Mouse (Mus musculus) cerebellum, adult 11 months (tissue): ENCODE results near the gene Sar1a.
A peak's percentile ranks its signal among the peaks of the same experiment; 100 is the strongest.

ENCODE experiments used
- DNase-seq: peaks from one replicate; pipeline ENCODE4 v3.0.0; 2022

The Sar1a gene

DNA sequence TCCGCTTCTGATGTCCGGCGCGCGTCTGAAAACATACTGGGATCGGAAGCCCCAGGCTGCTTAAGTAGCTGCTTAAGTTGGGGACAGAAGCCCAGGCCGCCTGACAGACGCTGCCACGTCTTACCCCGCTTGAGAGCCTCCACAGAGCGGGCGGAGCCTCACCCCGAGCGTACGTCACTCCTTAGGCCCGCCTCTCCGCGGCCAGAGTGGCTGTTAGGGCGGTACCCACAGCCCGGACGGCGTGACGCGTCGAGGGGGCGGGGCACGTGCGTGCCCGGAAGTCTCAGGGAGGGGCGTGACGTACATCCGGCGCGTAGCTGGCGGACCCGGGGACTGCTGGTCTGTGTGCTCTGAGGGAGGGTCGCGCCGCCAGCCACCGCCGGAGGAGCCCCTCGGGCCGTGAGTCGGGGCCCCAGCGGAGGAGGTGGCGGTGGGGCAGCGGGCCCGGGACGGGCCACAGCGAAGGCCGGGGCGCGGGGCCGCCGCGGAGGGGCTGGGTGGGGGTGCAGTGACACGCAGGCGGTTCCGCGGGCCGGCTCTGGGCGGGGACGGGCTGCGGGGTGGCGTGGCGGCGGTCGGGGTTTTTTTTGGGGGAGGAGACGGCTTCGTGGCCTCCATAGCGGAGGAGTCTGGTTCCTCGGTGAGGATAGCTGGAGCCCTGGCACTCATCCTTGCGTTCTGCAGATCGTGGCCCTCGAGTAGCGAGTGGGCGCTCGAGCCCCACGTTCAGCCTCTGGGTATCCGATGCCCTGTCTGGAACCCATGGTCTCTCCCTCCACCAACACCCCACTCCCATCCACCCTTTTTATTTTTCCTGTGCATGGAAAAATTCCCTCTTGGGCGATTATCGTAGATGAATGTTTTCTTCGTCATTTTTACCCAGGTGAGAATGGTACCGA lies at the start of gene Sar1a:
Gene Sar1a (plus strand): TSS at position 285 of the 899 bp plus-strand sequence.
- peak; percentile 97 for DNase-seq

DNA sequence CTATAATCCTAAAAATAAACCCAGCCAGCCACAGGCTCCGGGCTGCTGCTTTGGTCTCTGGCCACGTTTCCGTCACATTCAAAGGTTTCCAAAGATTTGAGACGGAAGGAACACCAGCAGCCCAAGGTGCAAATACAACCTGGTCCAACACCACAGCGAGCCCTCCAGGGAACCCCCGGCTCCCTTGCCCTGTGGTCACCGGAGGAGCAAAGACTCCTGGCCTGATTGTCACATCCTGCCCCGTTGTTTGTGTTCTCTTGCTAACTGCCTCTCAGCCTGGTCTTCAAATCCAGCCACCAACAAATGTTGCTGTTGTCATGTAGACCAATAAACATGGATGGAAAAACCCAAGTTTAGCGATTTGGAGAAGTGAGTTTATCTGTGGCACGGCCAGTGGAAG lies 47.7 kb upstream of the Sar1a start:
- no peak for DNase-seq

- no peak for DNase-seq
Observed at GRCm38 (mm10) chr10:61637055-61637454, 43.0 kb upstream of the Sar1a start.

GRCm38 (mm10) chr10:61640363-61640762 lies 39.7 kb upstream of the Sar1a start:
- DNase-seq = no peak

- DNase-seq = no peak
Observed at GRCm38 (mm10) chr10:61646557-61646956, 33.5 kb upstream of the Sar1a start.

- peak; percentile 85 for DNase-seq
Observed at GRCm38 (mm10) chr10:61647790-61648736, 32.0 kb upstream of the Sar1a start, which contains the start of gene Ppa1. TSS of gene Ppa1 (plus strand) at chr10:61648552.

DNA sequence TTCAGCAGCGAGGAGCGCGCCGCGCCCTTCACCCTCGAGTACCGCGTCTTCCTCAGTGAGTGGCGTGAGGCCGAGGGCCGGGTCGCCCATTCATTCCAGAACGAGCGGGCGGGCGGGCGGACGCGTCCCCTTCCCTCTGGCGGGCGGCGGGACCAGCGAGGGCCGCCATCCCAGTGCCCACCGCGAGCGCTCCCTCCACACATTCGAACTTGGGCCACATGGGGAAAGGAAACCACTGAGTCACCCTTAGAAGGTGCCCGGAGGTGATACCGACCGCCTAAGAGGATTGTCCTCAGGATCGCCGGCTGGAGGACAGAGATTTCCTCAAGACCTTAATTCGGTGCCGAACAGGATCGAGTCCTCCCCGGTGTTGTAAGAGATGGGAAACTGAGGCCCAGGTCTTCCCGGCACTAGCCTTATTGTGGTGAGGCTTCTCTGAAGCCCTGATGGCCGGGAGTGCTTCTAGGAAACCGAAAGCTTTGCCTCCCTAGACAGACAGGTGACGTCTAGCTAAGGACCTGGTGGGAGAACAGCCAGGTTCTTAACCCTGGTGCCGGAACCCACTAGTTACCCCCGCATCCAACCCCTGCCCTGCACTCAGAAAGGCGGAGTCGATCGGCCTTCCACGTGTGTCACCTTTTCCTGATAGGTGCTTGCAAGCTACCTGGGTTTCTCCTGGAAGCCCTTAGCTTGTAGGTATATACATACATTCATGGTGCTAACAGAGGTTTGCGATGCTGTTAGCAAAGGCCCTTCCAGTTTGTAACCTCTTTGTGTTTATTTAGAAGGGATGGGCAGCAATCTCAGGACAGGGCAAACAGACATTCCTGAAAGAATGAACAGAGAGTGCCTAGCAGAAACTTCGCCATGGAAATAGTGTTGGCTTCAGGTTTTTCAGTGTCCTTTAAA lies 31.1 kb upstream of the Sar1a start:
- peak; percentile 17 for DNase-seq

DNA sequence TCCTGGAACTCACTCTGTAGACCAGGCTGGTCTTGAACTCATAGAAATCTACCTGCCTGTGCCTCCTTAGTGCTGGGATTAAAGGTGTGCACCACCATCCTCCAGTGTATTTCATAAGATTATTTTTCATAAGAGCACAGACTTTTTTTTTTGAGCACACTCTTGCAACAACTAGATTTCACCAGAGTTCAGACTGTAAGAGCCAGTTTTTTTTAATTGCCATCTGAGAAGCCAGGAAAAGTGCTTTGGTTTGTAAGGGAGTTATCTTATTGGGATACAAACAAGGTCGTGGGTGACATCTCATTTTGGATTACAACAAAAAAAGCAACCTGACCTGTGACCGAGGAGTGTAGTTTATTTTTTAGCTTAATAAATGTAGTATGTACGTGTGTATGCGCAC lies 26.0 kb upstream of the Sar1a start:
- no peak for DNase-seq

DNA sequence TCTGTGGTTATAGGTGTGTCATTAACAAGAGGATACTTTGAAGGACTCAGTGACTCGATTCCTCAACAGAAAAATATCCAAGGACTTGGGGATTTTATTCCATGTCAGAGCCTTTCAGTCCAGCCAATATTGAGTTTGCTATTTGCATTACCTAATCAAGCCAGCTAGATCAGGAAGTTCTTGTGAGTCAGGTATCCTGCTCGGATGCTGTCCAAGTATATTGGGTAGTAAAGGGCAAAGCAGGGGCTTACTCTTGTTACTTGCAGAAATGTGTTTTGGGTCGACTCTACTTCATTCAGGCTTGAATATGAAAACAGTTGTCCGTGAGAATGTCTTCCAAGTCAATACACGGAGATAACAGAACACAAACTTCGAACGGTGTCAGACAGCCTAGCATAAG lies 25.4 kb upstream of the Sar1a start:
- DNase-seq = no peak

DNA sequence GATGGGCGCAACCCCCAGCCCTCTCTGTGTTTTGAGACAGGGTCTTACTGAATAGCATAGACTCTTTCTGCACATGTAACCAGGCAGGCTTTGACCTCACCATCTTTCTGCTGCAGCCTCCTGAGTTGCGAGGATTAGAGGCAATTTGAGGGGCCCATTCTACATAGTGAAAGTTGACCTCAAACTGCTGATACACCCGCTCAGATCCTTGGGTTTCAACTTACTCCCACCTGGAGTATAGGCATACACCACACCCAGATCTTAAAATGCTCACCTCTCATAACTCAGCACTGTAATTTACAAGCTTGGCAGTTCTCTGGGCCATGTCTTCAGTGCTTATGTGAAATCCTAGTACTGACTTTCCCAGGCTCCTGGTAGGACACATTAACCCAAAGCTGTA lies 24.9 kb upstream of the Sar1a start:
- no peak for DNase-seq

GRCm38 (mm10) chr10:61656928-61657882 lies 22.9 kb upstream of the Sar1a start:
- DNase-seq = no peak

DNA sequence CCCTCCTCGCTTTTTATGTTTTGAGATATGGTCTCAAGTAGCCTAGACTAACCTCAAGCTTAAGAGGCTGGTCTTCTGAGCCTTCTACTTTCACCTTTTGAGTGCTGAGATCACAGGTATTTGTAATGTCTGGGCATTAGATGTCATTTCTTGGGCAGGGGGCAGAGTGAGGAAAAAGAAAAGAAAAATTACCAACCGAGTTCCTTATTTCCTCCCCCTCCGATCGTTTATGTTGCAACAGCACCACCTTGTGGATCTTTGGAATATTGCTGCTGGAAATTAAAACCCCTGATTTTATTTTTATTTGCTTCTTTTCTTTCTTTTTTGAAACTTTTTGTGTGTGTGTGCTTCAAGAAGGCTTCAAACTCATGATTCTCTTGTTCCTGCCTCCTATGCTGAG lies 22.1 kb upstream of the Sar1a start:
- no peak for DNase-seq

DNA sequence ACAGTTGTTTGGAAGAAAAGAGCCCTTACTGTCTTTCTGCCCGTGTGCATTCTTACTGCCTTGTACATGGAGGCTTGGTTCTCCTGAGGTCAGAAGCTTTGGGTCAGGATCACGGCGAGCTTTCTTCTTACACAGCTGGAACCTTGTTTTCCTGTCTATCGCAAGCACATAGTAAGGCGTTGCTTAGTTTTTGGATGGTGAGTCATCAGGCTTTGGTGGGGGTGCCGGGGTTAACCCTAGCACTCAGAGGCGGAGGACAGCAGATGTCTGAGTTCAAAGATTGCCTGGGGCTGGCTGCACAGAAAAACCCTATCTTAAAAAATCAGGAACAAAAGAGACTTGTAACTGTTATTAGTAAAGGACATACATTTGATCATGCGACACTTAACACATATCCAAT lies 18.2 kb upstream of the Sar1a start:
- DNase-seq = no peak

DNA sequence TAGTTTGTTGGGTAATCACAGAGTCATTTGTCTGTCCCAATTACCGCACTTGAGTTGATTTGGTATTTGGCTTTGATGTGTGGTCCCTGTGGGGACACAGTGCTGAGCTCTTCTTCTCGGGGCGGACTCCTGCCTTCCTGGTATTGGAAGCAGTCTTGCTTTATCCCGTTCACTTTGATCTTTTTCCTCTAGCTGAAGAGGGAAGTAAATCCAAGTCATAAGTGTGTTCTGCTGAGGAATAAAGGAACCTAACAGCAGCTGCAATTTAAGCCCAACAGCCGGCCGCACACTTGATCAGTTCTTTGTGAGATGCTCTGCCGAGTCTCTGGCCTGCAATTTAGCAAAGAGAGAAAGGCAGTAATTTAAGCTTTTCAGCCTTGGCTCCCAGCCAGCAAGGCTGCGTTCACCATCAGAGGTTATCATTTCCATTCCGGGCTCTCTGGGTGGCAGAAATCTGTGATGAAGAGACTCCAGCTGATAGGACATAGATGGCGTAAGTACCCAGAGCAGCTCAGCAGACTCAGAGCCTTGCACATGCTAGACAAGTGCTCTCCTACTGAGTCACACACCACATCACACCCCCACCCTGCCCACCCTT lies 17.6 kb upstream of the Sar1a start:
- DNase-seq = no peak

DNA sequence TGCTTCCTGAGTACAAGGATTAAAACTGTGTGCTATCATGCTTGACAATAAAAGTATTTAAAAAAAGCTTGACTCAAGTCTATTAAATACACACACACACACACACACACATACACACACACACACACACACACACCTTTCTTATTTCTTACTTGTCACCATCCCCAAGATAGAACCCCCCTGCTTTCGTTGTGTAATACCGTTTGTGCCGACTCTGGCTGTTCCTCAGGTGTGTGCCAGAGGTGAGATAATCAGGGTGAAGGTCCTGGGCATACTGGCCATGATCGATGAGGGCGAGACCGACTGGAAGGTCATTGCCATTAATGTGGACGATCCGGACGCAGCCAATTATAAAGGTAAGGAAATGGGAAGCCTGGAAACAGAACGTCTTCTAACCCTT lies 15.0 kb upstream of the Sar1a start:
- DNase-seq = no peak

DNA sequence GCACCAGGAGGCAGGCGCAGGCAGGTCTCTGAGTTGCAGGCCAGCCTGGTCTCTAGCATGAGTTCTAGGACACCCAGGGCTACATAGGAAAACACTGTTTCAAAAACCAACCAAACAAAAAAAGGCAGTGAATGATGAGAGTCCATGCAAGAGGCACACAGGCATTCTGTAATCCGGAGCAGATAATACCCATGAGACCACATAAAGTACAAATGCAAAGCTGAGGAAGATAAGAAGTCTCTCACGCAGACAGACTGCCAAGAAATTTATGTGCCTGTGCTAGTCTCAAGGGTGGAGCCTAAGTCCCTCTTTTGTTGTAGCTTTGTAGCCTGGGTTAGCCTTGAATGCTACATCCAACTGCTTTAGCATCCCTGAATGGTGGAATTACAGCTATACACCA lies 14.4 kb upstream of the Sar1a start:
- no peak for DNase-seq

GRCm38 (mm10) chr10:61669289-61669688 lies 10.8 kb upstream of the Sar1a start:
- no peak for DNase-seq

DNA sequence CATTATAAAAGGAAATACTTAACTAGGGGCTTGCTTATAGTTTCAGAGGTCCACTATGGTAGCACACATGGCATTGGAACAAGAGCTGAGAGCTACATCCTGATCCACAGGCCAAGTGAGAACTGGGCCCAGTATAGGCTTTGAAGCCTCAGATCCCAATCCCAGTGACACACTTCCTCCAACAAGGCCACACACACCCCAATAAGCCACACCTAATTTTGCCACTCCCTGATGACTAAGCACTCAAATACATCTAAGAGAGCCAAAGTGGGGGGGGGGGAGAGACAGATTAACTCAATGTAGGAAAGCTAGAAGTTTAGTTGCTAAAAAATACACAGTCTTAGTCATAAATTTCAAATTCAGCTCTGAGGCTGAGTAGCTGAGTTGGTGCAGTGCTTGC lies 10.2 kb upstream of the Sar1a start:
- DNase-seq = no peak

GRCm38 (mm10) chr10:61670758-61671157 lies 9.3 kb upstream of the Sar1a start:
- no peak for DNase-seq

DNA sequence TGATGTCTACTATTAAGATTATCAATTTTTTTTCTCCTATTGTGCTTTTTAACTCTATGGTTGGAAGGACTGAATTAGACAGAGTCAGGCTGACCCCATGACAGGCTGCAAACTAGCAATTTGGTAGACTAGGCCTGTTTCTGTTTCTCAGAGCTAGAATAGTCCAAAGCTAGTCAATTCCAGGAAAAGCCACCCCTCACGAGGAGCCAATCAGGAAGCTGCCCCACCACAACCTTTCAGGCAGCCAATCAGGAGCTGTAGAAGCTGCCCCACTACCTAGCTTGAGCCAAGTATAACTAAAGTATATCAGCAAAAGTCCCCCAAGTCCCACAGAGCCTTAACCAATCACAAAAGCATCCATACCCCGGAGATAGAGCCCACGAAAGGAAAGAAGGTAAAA lies 4.2 kb upstream of the Sar1a start:
- DNase-seq = no peak

DNA sequence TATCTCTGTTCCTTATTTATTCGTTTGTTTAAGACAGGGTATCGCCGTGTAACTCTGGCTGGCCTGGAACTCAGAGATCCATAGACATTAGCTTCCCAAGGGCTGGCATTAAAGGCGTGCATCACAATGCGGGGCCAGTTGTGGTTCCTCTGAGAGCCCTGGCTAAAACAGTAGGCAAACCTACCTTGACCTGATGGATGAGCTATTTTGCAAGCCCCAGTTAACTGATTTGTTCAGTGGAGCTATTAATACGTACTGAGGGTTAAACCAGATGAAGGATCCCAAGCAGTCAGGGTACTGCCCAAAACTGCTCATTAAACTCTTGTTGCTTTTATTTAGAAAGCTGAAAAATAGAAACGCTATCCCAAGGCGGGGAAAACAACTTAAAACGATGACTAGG lies 554 bp upstream of the Sar1a start:
- DNase-seq = peak; percentile 10
